Mouse (Mus musculus) neural tube, embryonic 15.5 days (tissue): Measurements from ENCODE around the gene Tmem171. TPM values are rescaled to one million over a fixed set of nuclear protein-coding genes. Genes with fewer than 3 reads are reported as not detected.

Experiments
- ATAC-seq: fragments of 200-750 bp; cut with Nextera tagmentation; 2 replicates; pipeline ENCODE4 v1.8.0; 2017; ENCODE audit warnings: mild to moderate bottlenecking, moderate TSS enrichment, moderate library complexity; ENCODE audit not compliant: low FRiP score
- H3K27ac ChIP-seq: fragments of 300-500 bp; sonication (generic); replicated peaks from 2 replicates; pipeline ENCODE4 v1.5.1; 2015; ENCODE audit warnings: mild to moderate bottlenecking, inconsistent platforms
- H3K27me3 ChIP-seq: fragments of 300-500 bp; sonication (generic); replicated peaks from 2 replicates; pipeline ENCODE4 v1.6.1; 2015; ENCODE audit warnings: inconsistent platforms
- H3K36me3 ChIP-seq: fragments of 300-500 bp; sonication (generic); 2 replicates; pipeline ENCODE4 v1.6.1; 2015; ENCODE audit warnings: inconsistent platforms
- H3K4me1 ChIP-seq: fragments of 300-500 bp; sonication (generic); 2 replicates; pipeline ENCODE4 v1.6.1; 2015; ENCODE audit warnings: inconsistent platforms
- H3K4me2 ChIP-seq: fragments of 300-500 bp; sonication (generic); 2 replicates; pipeline ENCODE4 v1.6.1; 2015; ENCODE audit warnings: inconsistent platforms, mild to moderate bottlenecking, moderate library complexity
- H3K4me3 ChIP-seq: fragments of 300-500 bp; sonication (generic); replicated peaks from 2 replicates; pipeline ENCODE4 v1.5.1; 2015; ENCODE audit warnings: mild to moderate bottlenecking, inconsistent platforms
- H3K9ac ChIP-seq: fragments of 300-500 bp; sonication (generic); replicated peaks from 2 replicates; pipeline ENCODE4 v1.6.1; 2015; ENCODE audit warnings: mild to moderate bottlenecking, inconsistent platforms
- H3K9me3 ChIP-seq: fragments of 300-500 bp; sonication (generic); replicated peaks from 2 replicates; pipeline ENCODE4 v1.6.1; 2016; ENCODE audit warnings: inconsistent platforms
- WGBS: fragments of 180-500 bp; shearing (Covaris S2); methylation state at CpG from one replicate; pipeline ENCODE4 v1.1.7; 2015; ENCODE audit warnings: mixed read lengths; 5-methylcytosine and 5-hydroxymethylcytosine counted together
- polyA plus RNA-seq: library from polyadenylated mRNA; unstranded; fragments of >200 nt; fragmentation: Nextera tagmentation; extraction: Ambion mirVana; gene quantifications from 2 replicates; pipeline ENCODE4 v1.2.1, GENCODE M21; 2015

Gene Tmem171
- 2.3 TPM in 1 of 2 replicates, not detected in the other for polyA plus RNA-seq

DNA sequence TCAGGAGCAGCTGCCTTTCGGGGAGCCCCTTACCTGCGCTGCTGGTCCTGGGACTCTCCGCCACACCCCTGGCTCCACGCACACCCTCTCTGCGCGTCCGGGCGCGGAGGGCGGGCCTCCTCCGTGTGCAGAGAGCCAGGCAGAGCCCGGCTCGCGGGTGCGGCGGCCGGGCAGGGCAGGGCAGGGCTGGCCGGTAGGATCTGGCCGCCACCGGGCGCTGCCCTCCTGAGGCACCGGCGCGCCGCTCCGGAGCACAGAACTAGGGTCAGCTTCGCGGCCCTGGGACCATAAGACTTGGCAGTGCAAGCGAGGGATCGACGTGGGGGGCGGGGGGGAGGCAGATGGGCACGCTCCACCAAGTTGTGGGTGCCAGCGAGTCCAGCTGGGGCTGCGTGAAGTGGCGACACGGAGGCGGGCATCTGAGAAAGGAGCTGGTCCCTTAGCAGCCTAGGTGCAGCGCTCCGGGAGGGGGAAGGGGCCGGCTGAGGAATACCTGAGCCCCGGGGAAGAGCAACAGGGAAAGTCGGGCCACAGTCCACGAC is at the start of gene Tmem171:
Tmem171 (minus strand) TSS at position 62 of the 542 bp plus-strand sequence.
- Histone ChIP-seq H3K36me3 (no peaks in the 10 kb centered on the region), H3K9ac (peak within 1 kb of the TSS; percentile 34; the same call in 1 of the 2 replicates), H3K27ac (no peak within 1 kb of the TSS), H3K27me3 (peaks cover 32% of the 10 kb centered on the region), H3K9me3 (no peaks in the 10 kb centered on the region), H3K4me1 (peaks cover 7% of the 10 kb centered on the region), H3K4me2 (peak within 1 kb of the TSS; percentile 72), H3K4me3 (peak within 1 kb of the TSS; percentile 37)
- WGBS = 7% methylated on average over 44 of the region's 44 CpGs
- ATAC-seq = no peak

DNA sequence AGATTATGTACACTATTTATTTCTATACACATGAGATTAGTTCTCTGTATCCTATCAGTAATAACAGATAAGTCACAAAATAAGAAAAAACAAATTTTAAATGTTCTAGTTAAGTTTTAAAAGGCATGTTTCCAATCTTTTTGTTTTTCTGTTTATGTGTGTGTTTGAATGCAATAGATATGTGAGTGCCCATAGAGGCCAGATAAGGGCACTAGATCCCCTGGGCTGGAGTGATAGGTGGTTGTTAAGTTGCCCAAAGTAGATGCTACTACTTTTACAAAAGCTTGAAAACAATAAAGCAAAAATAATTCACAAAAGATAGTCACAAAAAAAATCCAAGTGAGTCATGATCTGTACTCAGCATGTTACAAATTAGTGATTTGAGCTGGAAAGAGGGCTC is 49.2 kb upstream of the Tmem171 start:
- H3K9me3 ChIP-seq = no peaks in the 10 kb centered on the region
- H3K36me3 ChIP-seq = peaks cover 31% of the 10 kb centered on the region
- no peak overlapping the region for H3K27ac ChIP-seq
- no peak overlapping the region for H3K4me3 ChIP-seq
- no peaks in the 10 kb centered on the region for H3K4me1 ChIP-seq
- no peaks in the 10 kb centered on the region for H3K27me3 ChIP-seq
- no peak overlapping the region for H3K4me2 ChIP-seq
- ATAC-seq = no peak
- H3K9ac ChIP-seq = no peak overlapping the region

DNA sequence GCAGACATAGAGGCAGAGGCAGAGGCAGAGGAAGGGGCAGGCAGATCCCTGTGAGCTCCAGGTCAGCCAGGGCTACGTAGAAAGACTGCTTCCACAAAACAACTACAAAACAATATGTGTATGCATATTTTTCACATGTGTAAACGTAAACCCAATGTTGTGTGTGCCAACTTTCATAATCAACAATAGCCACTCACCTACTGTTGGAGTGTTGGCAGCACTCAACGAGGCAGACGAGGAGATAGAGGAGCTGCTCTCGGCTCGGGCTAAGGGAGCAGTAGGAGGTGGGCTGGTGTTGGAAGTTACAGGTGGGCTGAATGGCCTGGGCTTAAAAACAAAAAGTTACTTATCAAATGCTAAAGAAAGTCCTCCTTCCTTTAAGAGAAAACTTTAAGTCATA is 48.6 kb upstream of the Tmem171 start:
- Histone ChIP-seq H3K4me1 (no peaks in the 10 kb centered on the region), H3K27me3 (no peaks in the 10 kb centered on the region), H3K36me3 (peaks cover 29% of the 10 kb centered on the region), H3K9me3 (no peaks in the 10 kb centered on the region), H3K9ac (no peak overlapping the region), H3K4me3 (no peak overlapping the region), H3K27ac (no peak overlapping the region), H3K4me2 (no peak overlapping the region)
- WGBS = 93% methylated on average over 6 of the region's 6 CpGs
- no peak for ATAC-seq

DNA sequence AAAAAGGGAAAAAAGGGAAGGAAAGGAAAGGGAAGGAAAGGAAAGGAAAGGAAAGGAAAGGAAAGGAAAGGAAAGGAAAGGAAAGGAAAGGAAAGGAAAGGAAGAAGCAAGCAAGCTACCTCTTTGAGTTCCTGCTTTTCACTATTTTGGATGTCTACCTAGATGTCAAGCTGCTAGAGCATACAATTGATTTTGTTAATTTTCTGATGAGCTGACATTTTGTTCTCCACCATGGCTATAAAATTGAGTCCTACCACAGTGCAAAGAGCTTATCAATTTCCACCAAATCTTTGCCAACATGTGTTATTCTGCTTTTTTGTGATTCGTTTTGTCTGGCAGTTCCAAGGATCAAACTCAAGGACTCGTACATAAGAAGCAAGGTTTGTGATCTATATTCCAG is 43.6 kb upstream of the Tmem171 start:
- no peaks in the 10 kb centered on the region for H3K27me3 ChIP-seq
- H3K4me2 ChIP-seq = no peak overlapping the region
- no peak overlapping the region for H3K4me3 ChIP-seq
- H3K36me3 ChIP-seq = peaks cover 18% of the 10 kb centered on the region
- H3K27ac ChIP-seq = no peak overlapping the region
- no peak for ATAC-seq
- H3K4me1 ChIP-seq = no peaks in the 10 kb centered on the region
- WGBS = 98% methylated on average over 2 of the region's 2 CpGs
- no peak overlapping the region for H3K9ac ChIP-seq
- H3K9me3 ChIP-seq = no peaks in the 10 kb centered on the region

DNA sequence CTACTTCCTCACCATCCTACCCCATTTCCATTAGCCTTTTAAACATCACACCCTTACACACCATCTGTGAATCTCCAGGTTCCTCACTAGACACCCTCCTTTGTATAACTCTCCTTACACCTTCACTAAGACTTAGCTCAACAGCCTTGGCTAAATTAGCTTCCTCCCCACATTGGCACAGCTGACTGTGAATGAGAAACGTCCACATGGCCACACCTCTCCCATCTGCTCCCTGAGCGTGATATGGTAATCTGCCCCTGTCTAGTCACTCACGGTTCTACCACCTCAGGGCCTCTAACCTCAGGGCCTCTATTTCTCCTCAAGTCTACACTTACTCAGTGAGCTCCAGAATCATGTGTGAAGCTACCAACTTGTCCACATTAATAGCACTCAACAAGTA is 38.7 kb upstream of the Tmem171 start:
- Histone ChIP-seq H3K9ac (no peak overlapping the region), H3K27ac (no peak overlapping the region), H3K4me2 (no peak overlapping the region), H3K4me3 (no peak overlapping the region), H3K4me1 (no peaks in the 10 kb centered on the region), H3K9me3 (no peaks in the 10 kb centered on the region), H3K36me3 (peaks cover 31% of the 10 kb centered on the region), H3K27me3 (no peaks in the 10 kb centered on the region)
- 47% methylated on average over 3 of the region's 3 CpGs for WGBS
- no peak for ATAC-seq

DNA sequence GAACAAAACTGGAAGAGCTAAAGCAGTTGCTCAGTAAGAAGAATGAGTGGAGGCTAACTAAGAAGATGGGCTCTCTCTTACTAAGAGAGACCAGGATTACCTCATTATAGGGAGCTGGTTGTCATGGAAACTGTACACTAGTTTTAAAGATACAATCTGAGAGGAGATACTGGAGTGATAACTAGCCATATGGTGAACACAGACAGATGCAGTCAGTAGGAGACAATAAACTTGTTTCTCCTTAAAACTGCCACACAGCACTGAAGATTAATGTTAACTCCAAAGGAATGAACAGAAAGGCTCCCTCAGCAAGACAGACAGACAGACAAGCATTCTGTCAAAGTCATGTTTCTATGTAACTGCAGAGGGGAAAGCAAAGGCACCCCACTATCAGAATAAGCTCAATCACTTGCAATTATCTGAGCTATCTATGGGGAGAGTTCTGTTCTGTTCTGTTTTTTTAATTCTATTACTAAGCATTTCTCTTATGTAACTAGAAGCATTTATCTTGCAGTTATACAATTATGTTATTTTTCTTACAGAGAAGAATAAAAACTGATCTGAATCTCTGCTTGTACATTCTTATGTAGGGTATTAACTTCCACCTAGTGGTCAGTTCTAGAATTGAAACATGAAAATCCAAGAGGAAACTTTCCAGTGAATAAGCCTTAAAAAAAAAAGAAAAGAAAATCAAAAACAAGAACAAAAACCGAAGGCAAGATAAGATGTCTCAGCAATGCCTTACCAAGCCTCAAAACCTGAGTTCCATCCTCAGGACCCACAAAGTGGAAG is 34.8 kb upstream of the Tmem171 start:
- ATAC-seq = no peak
- no peaks in the 10 kb centered on the region for H3K4me1 ChIP-seq
- no peak overlapping the region for H3K4me3 ChIP-seq
- no peak overlapping the region for H3K4me2 ChIP-seq
- no peaks in the 10 kb centered on the region for H3K9me3 ChIP-seq
- H3K36me3 ChIP-seq = peaks cover 41% of the 10 kb centered on the region
- H3K27ac ChIP-seq = no peak overlapping the region
- H3K9ac ChIP-seq = no peak overlapping the region
- H3K27me3 ChIP-seq = no peaks in the 10 kb centered on the region
- 76% methylated on average over 1 of the region's 1 CpGs for WGBS

DNA sequence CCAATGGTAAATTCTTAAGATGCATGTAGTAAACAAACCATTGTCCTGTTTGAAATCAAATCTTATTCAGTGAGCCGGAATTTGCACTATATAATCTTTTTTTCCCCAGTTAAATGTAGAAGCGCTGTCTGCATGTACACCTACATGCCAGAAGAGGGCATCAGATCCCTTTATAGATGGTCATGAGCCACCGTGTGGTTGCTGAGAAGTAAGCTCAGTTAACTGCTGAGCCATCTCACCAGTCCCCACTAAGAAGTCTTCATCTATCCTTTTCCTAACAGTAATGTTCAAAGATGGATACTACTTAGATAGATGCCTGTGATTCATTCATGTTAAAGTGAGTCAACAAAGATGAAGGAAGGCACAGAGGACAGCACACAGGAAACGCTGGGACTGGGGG is 31.9 kb upstream of the Tmem171 start:
- Histone ChIP-seq H3K9me3 (no peaks in the 10 kb centered on the region), H3K4me2 (no peak overlapping the region), H3K9ac (no peak overlapping the region), H3K27me3 (no peaks in the 10 kb centered on the region), H3K4me1 (no peaks in the 10 kb centered on the region), H3K27ac (no peak overlapping the region), H3K4me3 (no peak overlapping the region), H3K36me3 (peaks cover 33% of the 10 kb centered on the region)
- WGBS = 67% methylated on average over 4 of the region's 4 CpGs
- ATAC-seq = no peak; the same call in 1 of the 2 replicates

DNA sequence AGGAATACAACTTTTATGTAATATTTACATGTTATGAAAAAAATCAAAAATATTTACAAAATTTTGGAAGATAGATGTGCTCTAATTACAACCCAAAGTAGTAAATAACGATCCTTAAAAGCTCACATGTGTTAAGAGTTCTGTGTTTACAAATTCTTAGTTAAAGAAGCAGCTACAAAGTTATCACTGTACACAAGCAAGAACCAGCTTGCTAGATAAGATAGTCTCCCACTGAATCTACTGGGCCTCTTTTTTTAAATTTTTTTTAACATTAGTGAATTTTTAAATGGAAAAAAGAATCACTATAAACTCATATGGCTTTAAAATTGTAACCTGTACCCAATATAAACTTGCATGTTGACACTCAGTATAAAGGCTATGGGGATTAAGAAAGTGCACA is 28.8 kb upstream of the Tmem171 start:
- 100% methylated on average over 1 of the region's 1 CpGs for WGBS
- no peak for ATAC-seq

DNA sequence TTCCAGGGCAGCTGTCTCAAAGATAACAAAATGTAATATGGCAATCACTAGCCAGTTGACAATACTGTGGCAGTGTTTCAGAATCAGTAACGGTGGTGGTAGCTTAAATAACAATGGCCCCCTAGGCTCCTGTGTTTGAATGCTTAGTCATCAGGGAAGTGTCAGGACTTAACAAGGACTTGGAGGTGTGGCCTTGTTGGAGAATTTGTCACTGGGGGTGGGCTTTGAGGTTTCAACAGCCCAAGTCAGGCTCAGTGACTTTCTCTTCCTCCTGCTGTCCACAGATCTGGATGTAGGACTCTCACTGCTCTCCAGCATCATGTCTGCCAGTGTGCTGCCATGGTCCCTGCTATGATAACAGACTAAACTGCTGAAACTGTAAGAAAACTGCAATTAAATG is 27.7 kb upstream of the Tmem171 start:
- no peaks in the 10 kb centered on the region for H3K9me3 ChIP-seq
- H3K9ac ChIP-seq = no peak overlapping the region

More for the DNA sequence above, 28.8 kb upstream of the Tmem171 start:
- Histone ChIP-seq H3K36me3 (peaks cover 26% of the 10 kb centered on the region), H3K9me3 (no peaks in the 10 kb centered on the region), H3K27me3 (no peaks in the 10 kb centered on the region), H3K4me3 (no peak overlapping the region), H3K4me1 (no peaks in the 10 kb centered on the region), H3K9ac (no peak overlapping the region), H3K4me2 (no peak overlapping the region), H3K27ac (no peak overlapping the region)

DNA sequence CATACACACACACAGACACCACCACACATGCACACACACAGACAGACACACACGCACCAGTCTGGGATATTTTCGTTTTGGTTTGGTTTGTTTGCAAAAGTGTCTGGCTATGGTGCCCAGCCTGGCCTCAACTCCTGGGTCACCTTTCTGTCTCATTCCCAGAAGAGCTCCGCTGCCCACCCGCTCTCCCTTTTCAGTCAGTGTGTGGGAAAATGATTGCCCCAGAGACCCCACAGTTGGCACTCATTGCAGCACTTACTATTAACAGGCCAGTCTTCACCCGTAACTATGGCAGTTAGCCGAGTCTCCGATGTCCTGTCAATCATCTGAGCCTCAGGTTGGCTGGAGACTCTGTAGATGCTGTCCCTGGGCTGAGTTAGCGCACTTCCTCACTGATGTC is 21.5 kb upstream of the Tmem171 start:
- H3K36me3 ChIP-seq = no peaks in the 10 kb centered on the region; the same call in 1 of the 2 replicates
- 94% methylated on average over 8 of the region's 8 CpGs for WGBS
- H3K4me2 ChIP-seq = no peak overlapping the region
- H3K27ac ChIP-seq = no peak overlapping the region
- H3K9ac ChIP-seq = no peak overlapping the region
- no peak for ATAC-seq
- H3K4me3 ChIP-seq = no peak overlapping the region
- H3K4me1 ChIP-seq = no peaks in the 10 kb centered on the region
- H3K27me3 ChIP-seq = no peaks in the 10 kb centered on the region
- no peaks in the 10 kb centered on the region for H3K9me3 ChIP-seq

More for the DNA sequence above, 27.7 kb upstream of the Tmem171 start:
- peaks cover 23% of the 10 kb centered on the region for H3K36me3 ChIP-seq
- no peak overlapping the region for H3K27ac ChIP-seq
- 40% methylated on average over 1 of the region's 1 CpGs for WGBS
- ATAC-seq = no peak
- H3K4me1 ChIP-seq = no peaks in the 10 kb centered on the region
- H3K4me2 ChIP-seq = no peak overlapping the region
- no peaks in the 10 kb centered on the region for H3K27me3 ChIP-seq
- H3K4me3 ChIP-seq = no peak overlapping the region

DNA sequence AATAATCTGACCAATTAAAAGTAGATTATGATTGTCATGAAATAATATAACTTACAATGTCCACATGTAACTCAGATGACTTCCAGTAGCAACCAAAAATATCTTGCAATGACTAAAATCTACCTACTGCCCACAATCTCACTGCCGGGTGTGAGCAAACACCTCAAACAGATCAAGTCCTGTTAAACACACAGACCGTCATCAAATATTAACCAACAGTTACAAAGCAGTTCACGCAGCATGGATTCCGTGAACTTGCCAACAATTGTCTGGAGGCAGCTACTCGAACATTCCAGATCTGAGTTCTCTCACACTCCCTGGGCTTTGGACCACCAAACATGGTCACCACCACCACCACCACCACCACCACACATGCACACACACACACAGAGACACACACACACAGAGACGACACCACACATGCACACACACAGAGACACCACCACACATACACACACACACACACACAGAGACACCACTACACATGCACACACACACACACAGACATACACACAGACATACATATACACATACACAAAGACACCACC is 20.9 kb upstream of the Tmem171 start:
- Histone ChIP-seq H3K4me2 (no peak overlapping the region), H3K36me3 (no peaks in the 10 kb centered on the region; the same call in 1 of the 2 replicates), H3K27ac (no peak overlapping the region), H3K9me3 (no peaks in the 10 kb centered on the region), H3K4me1 (no peaks in the 10 kb centered on the region), H3K4me3 (no peak overlapping the region), H3K9ac (no peak overlapping the region), H3K27me3 (no peaks in the 10 kb centered on the region)
- no peak for ATAC-seq
- 74% methylated on average over 6 of the region's 6 CpGs for WGBS

DNA sequence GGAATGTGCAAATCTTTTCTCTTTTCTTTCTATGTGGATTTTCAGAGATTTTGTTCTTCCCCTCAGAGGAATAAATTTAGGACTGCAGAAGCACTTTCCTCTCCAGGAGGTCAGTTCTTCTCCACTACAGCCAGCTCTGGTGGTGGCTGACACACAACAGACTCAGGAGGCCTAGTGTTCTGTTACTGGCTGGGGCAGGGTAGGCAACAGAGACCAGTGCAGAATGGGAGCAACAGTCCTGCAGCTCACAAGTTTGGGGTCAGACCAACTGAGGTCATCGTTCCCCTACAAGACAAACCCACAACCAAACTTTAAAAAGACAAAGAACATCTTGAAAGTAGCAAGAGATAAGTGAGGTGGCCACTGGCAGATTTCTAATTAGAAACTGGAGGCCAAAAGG is 16.0 kb upstream of the Tmem171 start:
- no peaks in the 10 kb centered on the region for H3K27me3 ChIP-seq
- H3K4me3 ChIP-seq = no peak overlapping the region
- no peak overlapping the region for H3K9ac ChIP-seq
- no peak for ATAC-seq
- H3K4me1 ChIP-seq = no peaks in the 10 kb centered on the region
- H3K4me2 ChIP-seq = no peak overlapping the region
- WGBS = 91% methylated on average over 1 of the region's 1 CpGs
- no peaks in the 10 kb centered on the region for H3K9me3 ChIP-seq
- no peak overlapping the region for H3K27ac ChIP-seq
- no peaks in the 10 kb centered on the region; the same call in 1 of the 2 replicates for H3K36me3 ChIP-seq
